Mouse (Mus musculus) olfactory bulb, adult 2 months (tissue): ENCODE measurements around the gene Clstn1. TPM values are rescaled to one million over a fixed set of nuclear protein-coding genes. Genes with fewer than 3 reads are reported as not detected.

Source experiments
- H3K27ac ChIP-seq: fragments of 200-500 bp; 2 replicates; pipeline ENCODE4 v1.5.1; 2012; ENCODE audit warnings: low read depth, low read length; ENCODE audit not compliant: insufficient read depth
- H3K4me1 ChIP-seq: fragments of 200-500 bp; 2 replicates; pipeline ENCODE4 v1.6.1; 2012; ENCODE audit warnings: low read length; ENCODE audit not compliant: control insufficient read depth, insufficient read depth
- H3K4me3 ChIP-seq: fragments of 200-500 bp; 2 replicates; pipeline ENCODE4 v1.5.1; 2012; ENCODE audit warnings: mild to moderate bottlenecking, low read depth, low read length, moderate library complexity; ENCODE audit not compliant: insufficient read depth
- CTCF ChIP-seq: fragments of 200-500 bp; IDR thresholded peaks from 2 replicates; pipeline ENCODE4 v1.5.1; 2012; ENCODE audit warnings: low read depth, mild to moderate bottlenecking, low read length, moderate library complexity; ENCODE audit not compliant: insufficient read depth
- POLR2A ChIP-seq: fragments of 200-500 bp; IDR thresholded peaks from 2 replicates; pipeline ENCODE4 v1.6.1; 2012; ENCODE audit warnings: mild to moderate bottlenecking, low read depth, low read length, moderate library complexity; ENCODE audit not compliant: insufficient read depth
- WGBS: fragments of 180-500 bp; shearing (Covaris S2); methylation state at CpG from one replicate; pipeline ENCODE4 v1.1.7; 2018; 5-methylcytosine and 5-hydroxymethylcytosine counted together
- polyA plus RNA-seq: library from polyadenylated mRNA; stranded (reverse); fragments of >200 nt; gene quantifications from 2 replicates; pipeline ENCODE4 v1.2.4, GENCODE M21; 2012; ENCODE audit warnings: low replicate concordance; ENCODE audit not compliant: missing spikeins, insufficient read depth, insufficient read length

Gene Clstn1
- polyA plus RNA-seq, 1 experiment = 68.1 TPM

DNA sequence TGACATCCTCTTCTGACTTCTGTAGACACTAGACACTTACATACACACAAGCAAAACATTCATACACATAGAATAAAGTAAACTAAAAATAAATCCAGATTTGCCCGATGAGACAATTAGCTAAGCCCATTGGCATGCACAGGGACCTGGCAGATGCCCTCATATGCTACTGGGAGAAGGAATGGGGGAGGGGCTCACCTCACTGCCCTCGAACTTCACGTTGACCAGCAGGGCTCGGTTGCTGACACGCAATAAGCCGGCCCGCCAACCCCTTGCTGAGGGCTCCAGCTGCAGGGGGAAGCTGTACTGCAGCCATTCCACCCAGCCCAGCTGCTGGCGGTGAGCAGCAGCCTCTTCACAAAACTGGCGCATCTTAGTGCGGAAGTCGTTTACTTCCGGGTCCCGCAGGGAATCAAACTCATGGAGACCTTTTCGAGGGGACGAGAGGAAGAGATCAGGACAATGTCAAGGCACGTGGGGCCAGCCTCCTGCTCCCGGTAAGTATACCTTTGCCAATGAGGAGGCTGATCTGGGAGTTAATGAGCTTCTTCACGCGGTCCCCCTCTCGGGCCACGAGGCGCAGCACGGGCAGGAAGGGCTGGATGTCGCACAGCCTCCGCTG lies 73.3 kb downstream of the Clstn1 start:
- no peak for TF ChIP-seq CTCF
- no peak for TF ChIP-seq POLR2A
- 76% methylated on average over 25 of the region's 25 CpGs for WGBS
- Histone ChIP-seq H3K27ac (no peak overlapping the region), H3K4me1 (peaks cover 3% of the 10 kb centered on the region; the same call in 1 of the 2 replicates), H3K4me3 (no peak overlapping the region)

GRCm38 (mm10) chr4:149660598-149660997 lies 74.3 kb downstream of the Clstn1 start:
- Histone ChIP-seq H3K27ac (no peak overlapping the region), H3K4me1 (peaks cover 3% of the 10 kb centered on the region; the same call in 1 of the 2 replicates), H3K4me3 (no peak overlapping the region)
- 91% methylated on average over 7 of the region's 7 CpGs for WGBS
- TF ChIP-seq POLR2A (no peak), CTCF (no peak)

DNA sequence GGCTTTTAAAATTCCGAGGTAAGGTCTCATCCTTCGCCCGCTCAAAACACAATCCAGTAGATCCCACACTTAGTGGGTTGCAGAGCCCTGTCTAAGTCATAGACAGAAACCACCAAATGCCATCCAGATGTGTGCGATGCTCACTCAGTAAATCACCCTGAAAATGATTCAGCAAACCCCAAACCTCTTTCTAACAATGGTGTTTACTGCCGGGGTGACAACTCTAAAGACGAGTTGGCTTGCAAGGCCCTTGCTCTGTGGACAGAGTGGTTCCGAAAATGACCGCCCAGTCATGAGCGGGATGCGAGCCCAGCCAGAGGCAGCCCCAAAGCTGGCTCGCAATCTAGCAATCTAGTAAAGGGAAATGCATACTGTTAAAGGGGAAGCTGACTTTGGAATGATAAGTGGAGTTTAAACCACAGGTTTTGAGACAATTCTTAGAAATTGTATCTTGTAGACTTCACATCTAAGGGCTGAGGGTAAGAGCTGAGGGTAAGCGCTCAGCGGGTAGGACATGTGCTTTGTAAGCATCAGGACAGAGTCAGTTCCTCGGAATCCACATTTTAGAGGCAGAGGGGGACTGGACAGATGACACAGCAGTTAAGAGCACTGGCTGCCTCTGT lies 75.8 kb downstream of the Clstn1 start:
- TF ChIP-seq POLR2A (no peak), CTCF (no peak)
- Histone ChIP-seq H3K4me3 (no peak overlapping the region), H3K4me1 (peaks cover 3% of the 10 kb centered on the region; the same call in 1 of the 2 replicates), H3K27ac (no peak overlapping the region)
- 87% methylated on average over 14 of the region's 14 CpGs for WGBS

- WGBS = 78% methylated on average over 7 of the region's 7 CpGs
- TF ChIP-seq POLR2A = no peak
- TF ChIP-seq CTCF = no peak
Measured at GRCm38 (mm10) chr4:149663849-149664503, 77.7 kb downstream of the Clstn1 start.

GRCm38 (mm10) chr4:149665016-149665691 lies 78.9 kb downstream of the Clstn1 start:
- Histone ChIP-seq H3K4me1 (no peaks in the 10 kb centered on the region), H3K27ac (no peak overlapping the region), H3K4me3 (no peak overlapping the region)
- WGBS = 83% methylated on average over 6 of the region's 6 CpGs
- no peak for TF ChIP-seq CTCF
- TF ChIP-seq POLR2A = no peak

More at GRCm38 (mm10) chr4:149663849-149664503, 77.7 kb downstream of the Clstn1 start:
- H3K4me1 ChIP-seq = peaks cover 3% of the 10 kb centered on the region; the same call in 1 of the 2 replicates
- no peak overlapping the region for H3K4me3 ChIP-seq
- no peak overlapping the region for H3K27ac ChIP-seq

- 91% methylated on average over 6 of the region's 6 CpGs for WGBS
- TF ChIP-seq CTCF = no peak
- TF ChIP-seq POLR2A = no peak
- Histone ChIP-seq H3K4me3 (no peak overlapping the region), H3K4me1 (no peaks in the 10 kb centered on the region), H3K27ac (no peak overlapping the region)
Measured at GRCm38 (mm10) chr4:149665692-149666090, 79.4 kb downstream of the Clstn1 start.

- WGBS = 96% methylated on average over 6 of the region's 6 CpGs
- H3K4me3 ChIP-seq = no peak overlapping the region
- no peak overlapping the region for H3K27ac ChIP-seq
- TF ChIP-seq CTCF (no peak), POLR2A (no peak)
- peaks cover 9% of the 10 kb centered on the region for H3K4me1 ChIP-seq
Measured at GRCm38 (mm10) chr4:149671175-149671574, 84.9 kb downstream of the Clstn1 start.

- WGBS = 93% methylated on average over 5 of the region's 5 CpGs
- H3K27ac ChIP-seq = no peak overlapping the region
- H3K4me1 ChIP-seq = peaks cover 11% of the 10 kb centered on the region
- TF ChIP-seq CTCF (no peak), POLR2A (no peak)
- H3K4me3 ChIP-seq = no peak overlapping the region
Measured at GRCm38 (mm10) chr4:149672747-149673146, 86.5 kb downstream of the Clstn1 start.

DNA sequence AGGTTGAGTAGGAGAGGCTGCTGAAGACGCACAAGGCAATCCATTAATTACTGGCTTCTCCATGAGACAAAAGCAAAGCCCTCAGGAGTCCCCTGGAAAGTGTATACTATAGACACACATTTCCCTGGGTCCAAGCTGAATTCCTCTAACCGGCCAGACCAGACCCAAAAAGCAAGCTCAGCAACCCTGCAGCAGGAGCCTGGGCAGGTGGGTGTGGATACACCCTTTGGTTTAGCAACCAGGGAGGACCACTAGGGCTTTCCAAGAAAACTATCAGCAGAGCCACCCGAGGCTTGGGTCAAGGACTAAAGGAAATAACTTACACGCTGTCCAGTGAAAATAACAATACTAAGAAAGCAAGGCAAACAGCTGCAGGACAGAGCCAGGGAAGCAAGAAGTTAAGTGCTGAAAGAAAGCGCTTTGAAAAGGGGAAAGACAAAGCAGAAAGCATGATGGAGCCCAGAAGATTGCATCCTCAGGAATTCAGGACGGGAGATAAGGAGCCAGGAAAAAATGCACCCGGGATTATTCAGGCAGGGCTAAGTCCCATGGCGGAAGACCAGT lies 88.6 kb downstream of the Clstn1 start:
- whole genome bisulfite sequencing = 22% methylated on average over 8 of the region's 8 CpGs
- H3K4me3 ChIP-seq = peak overlapping the region; percentile 71
- peaks cover 11% of the 10 kb centered on the region for H3K4me1 ChIP-seq
- H3K27ac ChIP-seq = no peak overlapping the region
- TF ChIP-seq CTCF (no peak), POLR2A (no peak)
